Mouse (Mus musculus) heart, embryonic 12.5 days (tissue): ENCODE data around the gene Negr1. TPM values are rescaled to one million over a fixed set of nuclear protein-coding genes. Genes with fewer than 3 reads are reported as not detected.

Experiments
- ATAC-seq: fragments of 200-750 bp; cut with Nextera tagmentation; 2 replicates; pipeline ENCODE4 v1.8.0; 2017; ENCODE audit warnings: moderate TSS enrichment, moderate library complexity; ENCODE audit not compliant: insufficient number of reproducible peaks, low FRiP score
- H3K27ac ChIP-seq: fragments of 300-500 bp; sonication (generic); 2 replicates; pipeline ENCODE4 v1.5.1; 2016; ENCODE audit warnings: mild to moderate bottlenecking, moderate library complexity; ENCODE audit not compliant: poor library complexity, severe bottlenecking
- H3K27me3 ChIP-seq: fragments of 300-500 bp; sonication (generic); replicated peaks from 2 replicates; pipeline ENCODE4 v1.6.1; 2016; ENCODE audit warnings: mild to moderate bottlenecking, moderate library complexity
- H3K36me3 ChIP-seq: fragments of 300-500 bp; sonication (generic); 2 replicates; pipeline ENCODE4 v1.6.1; 2016; ENCODE audit warnings: mild to moderate bottlenecking, moderate library complexity
- H3K4me1 ChIP-seq: fragments of 300-500 bp; sonication (generic); replicated peaks from 2 replicates; pipeline ENCODE4 v1.6.1; 2016; ENCODE audit warnings: mild to moderate bottlenecking
- H3K4me2 ChIP-seq: fragments of 300-500 bp; sonication (generic); 2 replicates; pipeline ENCODE4 v1.6.1; 2016; ENCODE audit warnings: mild to moderate bottlenecking, moderate library complexity
- H3K4me3 ChIP-seq: fragments of 300-500 bp; sonication (generic); 2 replicates; pipeline ENCODE4 v1.5.1; 2016; ENCODE audit warnings: mild to moderate bottlenecking
- H3K9ac ChIP-seq: fragments of 300-500 bp; sonication (generic); 2 replicates; pipeline ENCODE4 v1.6.1; 2016; ENCODE audit warnings: mild to moderate bottlenecking, moderate library complexity
- H3K9me3 ChIP-seq: fragments of 300-500 bp; sonication (generic); replicated peaks from 2 replicates; pipeline ENCODE4 v1.6.1; 2016; ENCODE audit warnings: mild to moderate bottlenecking, moderate library complexity
- WGBS: fragments of 180-500 bp; shearing (Covaris S2); methylation state at CpG from one replicate; pipeline ENCODE4 v1.1.7; 2016; 5-methylcytosine and 5-hydroxymethylcytosine counted together
- polyA plus RNA-seq: library from polyadenylated mRNA; unstranded; fragments of >200 nt; fragmentation: Nextera tagmentation; extraction: Ambion mirVana; gene quantifications from 2 replicates; pipeline ENCODE4 v1.2.1, GENCODE M21; 2016

Gene Negr1
- polyA plus RNA-seq, 1 experiment from 2014 or later = 2.2 TPM

DNA sequence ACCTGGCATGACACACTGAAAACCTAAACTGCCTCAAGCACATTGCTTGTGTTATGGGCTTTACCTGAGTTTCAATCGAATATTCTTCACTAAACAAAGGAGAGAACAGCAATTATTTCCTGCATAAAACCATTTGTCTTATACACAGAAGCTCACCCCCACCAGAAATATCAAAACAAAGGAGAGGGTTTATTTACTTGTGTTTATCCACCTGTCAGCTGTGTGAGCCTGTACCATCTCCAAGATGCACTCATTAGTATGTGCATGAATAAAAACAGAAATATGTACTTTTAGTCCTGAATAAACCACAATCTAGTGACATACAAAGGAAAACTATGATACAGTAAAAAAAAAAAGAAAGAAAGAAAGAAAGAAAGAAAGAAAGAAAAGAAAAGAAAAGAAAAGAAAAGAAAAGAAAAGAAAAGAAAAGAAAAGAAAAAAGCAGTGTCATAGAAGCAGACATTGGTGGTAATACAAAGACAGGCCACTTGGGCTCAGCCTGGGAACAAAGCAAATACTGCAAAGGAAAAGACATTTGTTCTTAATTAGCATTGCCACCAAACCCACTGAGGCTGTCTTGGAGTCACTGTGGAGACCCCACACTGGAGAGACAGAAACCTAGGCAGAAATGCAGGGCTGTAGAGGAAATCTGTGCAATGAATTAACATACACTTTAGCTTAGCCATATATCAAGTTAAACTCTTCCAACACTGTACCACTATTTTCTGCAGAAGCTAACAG is 193.4 kb downstream of the Negr1 start:
- no peaks in the 10 kb centered on the region for H3K9me3 ChIP-seq
- ATAC-seq = no peak

DNA sequence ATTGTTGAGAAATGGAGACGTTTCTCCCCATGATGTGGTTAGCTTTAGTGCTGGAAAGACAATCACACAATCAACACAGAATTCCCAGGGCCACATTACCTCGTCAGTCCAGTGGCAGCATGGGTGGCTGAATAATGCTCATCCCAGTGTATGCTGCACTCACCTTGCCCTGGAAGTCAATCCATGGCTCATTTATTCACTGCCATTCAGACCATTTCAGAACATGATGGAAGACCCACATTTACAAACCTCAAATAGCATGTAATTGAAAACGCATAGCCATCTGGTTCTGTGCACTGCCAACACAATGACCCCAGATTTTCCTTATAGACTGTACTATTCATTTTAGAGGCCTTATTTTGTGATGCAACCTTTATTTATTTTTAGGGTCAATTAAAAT is 203.4 kb downstream of the Negr1 start:
- no peaks in the 10 kb centered on the region for H3K9me3 ChIP-seq
- 69% methylated on average over 3 of the region's 3 CpGs for WGBS
- no peak overlapping the region for H3K4me2 ChIP-seq
- no peak for ATAC-seq
- H3K36me3 ChIP-seq = no peaks in the 10 kb centered on the region
- no peaks in the 10 kb centered on the region for H3K27me3 ChIP-seq
- H3K9ac ChIP-seq = no peak overlapping the region
- peaks cover 11% of the 10 kb centered on the region for H3K4me1 ChIP-seq
- H3K27ac ChIP-seq = no peak overlapping the region
- no peak overlapping the region for H3K4me3 ChIP-seq

More for the DNA sequence above, 193.4 kb downstream of the Negr1 start:
- Histone ChIP-seq H3K36me3 (no peaks in the 10 kb centered on the region), H3K4me2 (no peak overlapping the region), H3K4me1 (no peaks in the 10 kb centered on the region), H3K27me3 (no peaks in the 10 kb centered on the region), H3K4me3 (no peak overlapping the region), H3K27ac (no peak overlapping the region), H3K9ac (no peak overlapping the region)
- WGBS = 72% methylated on average over 1 of the region's 1 CpGs

DNA sequence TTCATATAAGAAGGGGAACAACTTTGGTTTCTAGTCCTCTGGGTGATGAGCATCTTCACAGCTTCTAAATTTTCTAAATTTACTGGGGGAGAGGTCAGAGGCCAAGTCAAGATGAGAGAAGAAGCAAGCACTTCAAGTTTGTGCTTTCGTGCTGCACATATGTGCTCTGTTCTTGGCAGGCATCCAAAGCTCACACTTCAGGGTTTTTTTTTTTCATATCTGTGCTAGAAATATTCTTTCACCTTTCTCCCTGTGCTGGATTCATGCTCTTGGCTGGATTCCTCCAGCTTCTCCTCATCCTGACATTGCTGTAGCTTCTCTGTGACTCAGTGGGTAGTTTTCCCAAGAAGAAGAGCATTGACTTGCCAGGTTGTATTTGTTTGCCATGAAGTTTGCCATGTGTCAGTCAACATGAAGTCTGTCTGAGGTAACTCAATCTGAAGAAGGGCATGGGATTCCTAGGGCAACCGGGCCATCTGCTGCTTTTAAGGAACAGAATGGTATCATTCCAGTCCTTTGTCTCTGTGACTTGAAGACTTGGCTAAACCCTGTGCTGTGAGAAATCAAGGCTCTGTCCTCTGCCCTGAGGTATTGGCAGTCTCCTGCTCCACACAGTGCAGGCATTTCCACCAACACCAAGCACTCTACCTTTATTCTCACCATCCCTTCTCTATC is 204.7 kb downstream of the Negr1 start:
- no peak for ATAC-seq
- Histone ChIP-seq H3K36me3 (no peaks in the 10 kb centered on the region), H3K27ac (no peak overlapping the region), H3K4me3 (no peak overlapping the region), H3K9ac (no peak overlapping the region), H3K9me3 (no peaks in the 10 kb centered on the region), H3K4me2 (no peak overlapping the region), H3K4me1 (peaks cover 11% of the 10 kb centered on the region), H3K27me3 (no peaks in the 10 kb centered on the region)
- 36% methylated on average over 2 of the region's 2 CpGs for WGBS

DNA sequence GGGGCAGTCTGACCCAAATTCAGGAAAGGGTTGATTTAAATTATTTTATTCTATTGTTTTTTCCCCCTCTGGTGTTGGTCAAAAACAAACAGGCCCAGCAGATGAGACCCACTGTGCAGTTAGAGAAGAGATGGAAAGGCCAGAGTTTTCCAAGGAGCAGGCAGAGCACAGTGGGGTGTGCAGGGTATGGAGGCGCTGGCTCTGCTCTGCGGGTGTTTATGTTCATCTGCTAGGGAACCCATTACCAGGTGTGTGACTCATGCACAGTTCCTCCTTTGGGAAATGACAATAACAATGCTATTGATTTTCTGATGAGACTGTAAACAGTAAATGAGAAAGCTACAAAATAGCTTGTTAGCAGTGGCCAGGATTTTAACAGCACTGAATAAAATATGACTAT is 210.0 kb downstream of the Negr1 start:
- 84% methylated on average over 2 of the region's 2 CpGs for WGBS
- H3K4me3 ChIP-seq = no peak overlapping the region
- no peak for ATAC-seq
- peaks cover 1% of the 10 kb centered on the region for H3K4me1 ChIP-seq
- no peaks in the 10 kb centered on the region for H3K9me3 ChIP-seq
- H3K27ac ChIP-seq = no peak overlapping the region
- no peaks in the 10 kb centered on the region for H3K36me3 ChIP-seq
- H3K27me3 ChIP-seq = no peaks in the 10 kb centered on the region
- H3K9ac ChIP-seq = no peak overlapping the region
- H3K4me2 ChIP-seq = no peak overlapping the region

- ATAC-seq = no peak
- Histone ChIP-seq H3K9me3 (no peaks in the 10 kb centered on the region), H3K4me2 (no peak overlapping the region), H3K36me3 (no peaks in the 10 kb centered on the region), H3K27me3 (no peaks in the 10 kb centered on the region), H3K4me3 (no peak overlapping the region), H3K4me1 (no peaks in the 10 kb centered on the region), H3K27ac (no peak overlapping the region), H3K9ac (no peak overlapping the region)
- 49% methylated on average over 1 of the region's 1 CpGs for WGBS
Observed at GRCm38 (mm10) chr3:156772057-156772456, 210.5 kb downstream of the Negr1 start.

GRCm38 (mm10) chr3:156784309-156784852 is 222.8 kb downstream of the Negr1 start:
- ATAC-seq = no peak
- no peaks in the 10 kb centered on the region for H3K4me1 ChIP-seq
- no peaks in the 10 kb centered on the region for H3K36me3 ChIP-seq
- H3K4me2 ChIP-seq = no peak overlapping the region
- WGBS = 45% methylated on average over 1 of the region's 1 CpGs
- H3K9ac ChIP-seq = no peak overlapping the region
- no peak overlapping the region for H3K27ac ChIP-seq
- no peak overlapping the region for H3K4me3 ChIP-seq
- no peaks in the 10 kb centered on the region for H3K27me3 ChIP-seq
- 0 out of 2 replicates have a peak, but pooled peaks cover 2% of the 10 kb centered on the region for H3K9me3 ChIP-seq

DNA sequence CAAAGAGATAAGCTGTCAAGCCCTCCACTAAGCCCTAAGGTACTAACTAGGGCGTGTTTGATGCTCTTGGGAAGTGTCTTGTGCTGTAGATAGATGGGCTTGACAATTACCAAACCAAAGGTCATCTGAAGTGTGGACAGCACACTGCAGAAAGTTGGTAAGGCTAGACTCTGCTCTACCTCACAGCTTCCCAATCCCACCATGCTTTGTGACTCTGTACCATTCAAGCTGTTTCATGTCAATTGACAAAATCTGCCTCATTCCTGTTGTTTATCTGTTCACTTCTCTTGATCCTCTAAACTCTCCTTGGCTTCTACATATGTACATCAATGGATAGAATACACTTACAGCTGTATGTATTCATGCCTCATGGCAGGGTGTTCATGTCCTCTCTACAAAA is 224.8 kb downstream of the Negr1 start:
- no peak overlapping the region for H3K27ac ChIP-seq
- H3K4me1 ChIP-seq = no peaks in the 10 kb centered on the region
- H3K9me3 ChIP-seq = 0 out of 2 replicates have a peak, but pooled peaks cover 2% of the 10 kb centered on the region
- WGBS = 42% methylated on average over 1 of the region's 1 CpGs
- H3K4me2 ChIP-seq = no peak overlapping the region
- H3K36me3 ChIP-seq = no peaks in the 10 kb centered on the region
- H3K9ac ChIP-seq = no peak overlapping the region
- ATAC-seq = no peak
- no peaks in the 10 kb centered on the region for H3K27me3 ChIP-seq
- no peak overlapping the region for H3K4me3 ChIP-seq

DNA sequence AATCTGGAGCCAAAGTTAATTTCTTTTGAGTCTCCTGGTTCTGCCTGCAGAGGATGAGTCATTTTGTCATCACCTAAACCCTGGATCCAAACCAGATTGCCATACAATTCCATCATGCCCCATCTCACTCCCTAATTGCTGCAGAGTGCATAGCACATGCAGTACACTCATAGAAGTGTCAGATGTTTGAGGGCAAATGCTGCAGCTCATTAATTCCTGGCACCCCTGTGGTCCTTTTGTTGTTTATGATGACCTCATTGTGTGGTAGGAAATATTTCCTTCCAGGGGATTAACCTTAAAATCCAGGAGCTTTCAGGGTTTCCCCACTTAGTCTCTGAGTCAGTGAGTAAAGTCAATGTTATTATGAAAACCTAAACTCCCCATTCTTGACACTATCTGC is 229.6 kb downstream of the Negr1 start:
- no peak for ATAC-seq
- no peak overlapping the region for H3K4me2 ChIP-seq

DNA sequence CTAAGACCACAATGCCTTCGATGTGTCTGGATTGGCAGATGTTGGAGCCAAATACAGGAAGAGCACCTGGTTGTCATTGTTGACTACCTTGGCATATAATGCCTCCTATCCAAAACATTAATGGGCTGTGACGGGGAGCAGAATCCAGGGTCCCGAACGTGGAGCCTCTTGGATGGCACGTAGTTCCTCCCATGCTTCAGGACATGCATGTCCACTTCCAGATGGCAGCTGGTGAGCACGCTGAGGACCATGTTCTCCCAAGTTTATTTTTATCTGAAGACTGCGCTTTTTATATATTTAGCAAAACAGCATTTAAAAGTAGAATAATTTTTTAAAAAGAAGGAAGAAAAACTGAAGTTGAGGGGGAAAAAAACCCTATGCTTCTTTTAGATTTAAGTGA is 231.1 kb downstream of the Negr1 start:
- no peak overlapping the region for H3K9ac ChIP-seq
- ATAC-seq = no peak
- H3K4me3 ChIP-seq = no peak overlapping the region
- H3K4me2 ChIP-seq = no peak overlapping the region
- H3K9me3 ChIP-seq = no peaks in the 10 kb centered on the region
- H3K27ac ChIP-seq = no peak overlapping the region
- no peaks in the 10 kb centered on the region for H3K36me3 ChIP-seq
- H3K27me3 ChIP-seq = no peaks in the 10 kb centered on the region
- 0 out of 2 replicates have a peak, but pooled peaks cover 3% of the 10 kb centered on the region for H3K4me1 ChIP-seq
- 87% methylated on average over 7 of the region's 7 CpGs for WGBS

More for the DNA sequence above, 229.6 kb downstream of the Negr1 start:
- no peak overlapping the region for H3K4me3 ChIP-seq
- no peak overlapping the region for H3K27ac ChIP-seq
- no peaks in the 10 kb centered on the region for H3K9me3 ChIP-seq
- no peaks in the 10 kb centered on the region for H3K27me3 ChIP-seq
- H3K4me1 ChIP-seq = 0 out of 2 replicates have a peak, but pooled peaks cover 3% of the 10 kb centered on the region
- H3K9ac ChIP-seq = no peak overlapping the region
- H3K36me3 ChIP-seq = no peaks in the 10 kb centered on the region

DNA sequence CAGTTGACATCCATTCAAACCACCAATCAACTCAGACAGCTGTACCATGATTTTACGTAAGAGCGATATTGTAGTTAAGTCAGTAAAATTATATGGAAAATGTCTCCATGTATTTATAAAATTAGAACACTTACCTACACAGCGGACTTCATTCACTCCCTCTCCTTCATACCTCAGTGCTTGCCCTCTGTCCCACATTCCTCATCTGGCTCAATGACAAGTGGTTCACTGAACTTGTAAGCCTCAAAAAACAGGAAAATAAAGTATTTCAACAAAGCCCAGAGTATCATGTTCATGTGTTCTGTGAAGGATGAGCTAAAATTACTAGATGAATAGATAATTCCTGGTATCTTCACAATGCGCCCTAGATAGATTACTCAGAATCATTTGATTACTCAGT is 232.5 kb downstream of the Negr1 start:
- Histone ChIP-seq H3K36me3 (no peaks in the 10 kb centered on the region), H3K9ac (no peak overlapping the region), H3K4me2 (no peak overlapping the region), H3K4me1 (0 out of 2 replicates have a peak, but pooled peaks cover 3% of the 10 kb centered on the region), H3K27ac (no peak overlapping the region), H3K27me3 (no peaks in the 10 kb centered on the region), H3K9me3 (no peaks in the 10 kb centered on the region), H3K4me3 (no peak overlapping the region)
- 91% methylated on average over 4 of the region's 4 CpGs for WGBS
- no peak for ATAC-seq

DNA sequence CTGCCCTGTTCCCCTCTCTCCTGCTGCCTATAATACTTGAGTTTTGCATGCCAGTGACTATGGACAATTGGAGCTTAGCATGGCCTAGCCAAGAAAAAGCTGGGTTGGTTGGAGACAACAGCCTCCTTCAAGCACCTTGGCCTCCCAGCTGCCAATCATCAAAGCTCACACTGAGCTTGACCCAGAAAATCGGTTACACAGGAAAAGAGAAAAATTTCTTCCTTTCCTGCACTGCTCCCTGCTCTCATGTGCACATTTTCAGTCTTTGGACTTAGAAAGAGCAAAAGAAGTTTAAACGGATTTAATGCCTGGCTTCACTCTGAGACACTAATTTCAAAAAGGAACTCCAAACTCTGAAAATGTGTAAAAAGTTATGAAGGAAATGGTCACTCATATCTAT is 233.0 kb downstream of the Negr1 start:
- H3K27ac ChIP-seq = no peak overlapping the region
- no peaks in the 10 kb centered on the region for H3K36me3 ChIP-seq
- no peak for ATAC-seq
- H3K4me3 ChIP-seq = no peak overlapping the region
- H3K4me1 ChIP-seq = 0 out of 2 replicates have a peak, but pooled peaks cover 3% of the 10 kb centered on the region
- H3K9ac ChIP-seq = no peak overlapping the region
- WGBS = 57% methylated on average over 2 of the region's 2 CpGs
- H3K27me3 ChIP-seq = no peaks in the 10 kb centered on the region
- H3K4me2 ChIP-seq = no peak overlapping the region
- no peaks in the 10 kb centered on the region for H3K9me3 ChIP-seq
